ENCODE assay signal across 8 mouse cellular contexts in the genomic region with DNA sequence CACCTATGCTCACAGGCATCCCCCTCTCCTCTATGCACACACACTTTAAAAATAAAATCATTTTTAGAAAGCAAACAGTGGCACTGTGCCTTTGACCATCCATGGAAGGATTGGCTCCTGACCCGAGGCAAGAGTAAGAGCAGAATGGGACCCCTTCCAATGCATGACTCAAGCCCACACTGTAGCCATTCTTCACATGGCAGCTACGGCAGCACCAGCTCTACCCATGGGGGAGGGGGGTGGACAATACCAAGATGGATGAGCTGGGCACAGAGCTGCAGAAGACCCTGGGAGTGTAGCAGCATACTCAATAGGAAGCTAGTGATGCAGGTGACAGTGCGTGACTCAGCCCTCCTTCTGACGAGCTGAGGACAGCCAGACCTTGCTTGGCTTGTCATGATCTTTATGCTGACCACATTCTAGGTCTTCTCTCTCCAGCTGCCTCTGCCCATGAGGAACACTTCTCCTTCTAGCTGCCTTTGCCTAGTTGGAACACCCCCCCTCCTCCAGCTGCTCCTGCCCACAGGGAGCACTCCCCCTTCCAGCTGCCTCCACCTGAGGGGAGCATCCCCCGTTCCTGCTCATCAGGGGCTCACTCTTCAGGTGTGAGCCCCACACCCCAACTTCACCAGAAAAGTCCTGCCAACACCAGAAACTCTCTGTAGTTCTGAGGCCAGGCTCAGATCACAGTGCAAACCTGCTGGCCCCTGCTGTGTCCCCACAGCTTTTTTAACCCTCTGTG. TPM values are rescaled to one million over a fixed set of nuclear protein-coding genes. Genes with fewer than 3 reads are reported as not detected.
DNase-seq lines count a peak whose midpoint lies in the region; ATAC-seq and TF ChIP-seq lines count a peak whose summit lies in the region.

No protein-coding gene starts in this region.

- no peak overlapping the region for H3K9ac ChIP-seq in intestine, embryonic 16.5 days (ENCODE audit: low read depth, low read length)
- H3K9ac ChIP-seq in intestine, embryonic 15.5 days, result no peak overlapping the region
- H3K9ac ChIP-seq in intestine, postnatal 0 days (ENCODE audit: low read depth, low read length), result no peak overlapping the region

- WGBS in intestine, embryonic 16.5 days, result 55% methylated on average over 5 of the region's 5 CpGs
- 47% methylated on average over 5 of the region's 5 CpGs for WGBS in intestine, embryonic 15.5 days
- WGBS in intestine, postnatal 0 days, result 63% methylated on average over 5 of the region's 5 CpGs

- no peaks in the 10 kb centered on the region for H3K27me3 ChIP-seq in intestine, embryonic 16.5 days (replicated peaks; ENCODE audit: control insufficient read depth, insufficient read depth, low read length)
- H3K27me3 ChIP-seq in intestine, embryonic 15.5 days (replicated peaks), result no peaks in the 10 kb centered on the region
- no peaks in the 10 kb centered on the region for H3K27me3 ChIP-seq in intestine, postnatal 0 days (replicated peaks; ENCODE audit: control insufficient read depth, insufficient read depth, low read length)

- H3K36me3 ChIP-seq in intestine, embryonic 16.5 days (ENCODE audit: control insufficient read depth, insufficient read depth, low read length), result no peaks in the 10 kb centered on the region
- H3K36me3 ChIP-seq in intestine, embryonic 15.5 days, result no peaks in the 10 kb centered on the region
- H3K36me3 ChIP-seq in intestine, postnatal 0 days (ENCODE audit: control insufficient read depth, insufficient read depth), result no peaks in the 10 kb centered on the region

- H3K4me1 ChIP-seq in intestine, embryonic 16.5 days (ENCODE audit: control insufficient read depth, insufficient read depth, low read length), result peaks cover 24% of the 10 kb centered on the region
- H3K4me1 ChIP-seq in intestine, embryonic 15.5 days (replicated peaks), result peaks cover 29% of the 10 kb centered on the region
- H3K4me1 ChIP-seq in bone marrow macrophage, adult 2 months (ENCODE audit: control insufficient read depth, insufficient read depth, low read length), result peaks cover 81% of the 10 kb centered on the region
- no peaks in the 10 kb centered on the region for H3K4me1 ChIP-seq in intestine, postnatal 0 days (replicated peaks; ENCODE audit: control insufficient read depth, insufficient read depth, low read length)

- no peaks in the 10 kb centered on the region for H3K9me3 ChIP-seq in intestine, embryonic 16.5 days (ENCODE audit: control insufficient read depth, low read length)
- no peaks in the 10 kb centered on the region for H3K9me3 ChIP-seq in intestine, embryonic 15.5 days
- no peaks in the 10 kb centered on the region for H3K9me3 ChIP-seq in intestine, postnatal 0 days (ENCODE audit: control insufficient read depth)

- H3K4me2 ChIP-seq in intestine, embryonic 16.5 days (ENCODE audit: low read depth, low read length), result no peak overlapping the region
- H3K4me2 ChIP-seq in intestine, embryonic 15.5 days (replicated peaks), result no peak overlapping the region
- no peak overlapping the region for H3K4me2 ChIP-seq in intestine, postnatal 0 days (replicated peaks; ENCODE audit: low read depth)

- ATAC-seq in intestine, embryonic 16.5 days, result no peak
- no peak for ATAC-seq in intestine, embryonic 15.5 days
- no peak for ATAC-seq in intestine, postnatal 0 days

- DNase-seq in MN1 (ENCODE audit: low spot score), result peak; percentile 46
- no peak for DNase-seq in spleen, postnatal 36 days (ENCODE audit: low spot score in 2 of 2)
- no peak for DNase-seq in layer of hippocampus, adult 11-12 months (ENCODE audit: low spot score)
- no peak for DNase-seq in gastrocnemius, postnatal 36 days

- no peak for TF ChIP-seq CTCF in bone marrow macrophage, adult 2 months (IDR thresholded peaks at IDR 0.05; ENCODE audit: low read depth, low read length)
- no peak for TF ChIP-seq CTCF in intestine, postnatal 0 days (IDR thresholded peaks at IDR 0.05; ENCODE audit: low read depth)

- no peak overlapping the region for H3K4me3 ChIP-seq in intestine, embryonic 16.5 days (ENCODE audit: low read length)
- no peak overlapping the region for H3K4me3 ChIP-seq in intestine, embryonic 15.5 days (replicated peaks)
- no peak overlapping the region for H3K4me3 ChIP-seq in bone marrow macrophage, adult 2 months (ENCODE audit: insufficient read depth, low read length)
- H3K4me3 ChIP-seq in intestine, postnatal 0 days (ENCODE audit: low read depth, low read length), result no peak overlapping the region

- intact Hi-C loops in gastrocnemius, postnatal 36 days (cut with DNase I), result no loop called here

- no peak for TF ChIP-seq POLR2A in bone marrow macrophage, adult 2 months (IDR thresholded peaks at IDR 0.05; ENCODE audit: borderline replicate concordance, low read depth, low read length)

- 0 out of 2 replicates have a peak overlapping the region, but pooled peaks have one; percentile 17 for H3K27ac ChIP-seq in intestine, embryonic 16.5 days (ENCODE audit: low read length)
- H3K27ac ChIP-seq in intestine, embryonic 15.5 days, result no peak overlapping the region
- H3K27ac ChIP-seq in bone marrow macrophage, adult 2 months (ENCODE audit: insufficient read depth, low read depth, low read length), result peak overlapping the region; percentile 64
- H3K27ac ChIP-seq in intestine, postnatal 0 days (ENCODE audit: low read depth, low read length), result 0 out of 2 replicates have a peak overlapping the region, but pooled peaks have one; percentile 8

RNA-seq across cellular contexts. Expression of a gene that starts 12.6 kb away (rescaled TPM):
- polyA plus RNA-seq in intestine, embryonic 16.5 days (2015; fragmentation: Nextera tagmentation; extraction: Ambion mirVana), result 0.54 and 0.65 TPM in 2 replicates
- polyA plus RNA-seq in intestine, embryonic 15.5 days (2015; fragmentation: Nextera tagmentation; extraction: Ambion mirVana), result 0.59 and 1.2 TPM in 2 replicates
- polyA plus RNA-seq in bone marrow macrophage, adult 2 months (2012; ENCODE audit: insufficient read depth, insufficient read length, missing spikeins), result 3.0 and 4.0 TPM in 2 replicates
- polyA plus RNA-seq in intestine, postnatal 0 days (2015; fragmentation: Nextera tagmentation; extraction: Ambion mirVana), result 0.33 and 0.86 TPM in 2 replicates
- total RNA-seq in gastrocnemius, postnatal 36 days (2021), result not detected
